Mouse (Mus musculus): ENCODE data around the gene Dhtkd1. TPM values are rescaled to one million over a fixed set of nuclear protein-coding genes. Genes with fewer than 3 reads are reported as not detected.
A peak's percentile ranks its signal among the peaks of the same experiment; 100 is the strongest.
"Not testable (repeated sequence)": the region's sequence is repeated elsewhere in the genome, so short reads cannot be mapped to it uniquely, and the experiment has no call there.

Dhtkd1 gene
- polyA plus RNA-seq (2015; fragmentation: Nextera tagmentation; extraction: Ambion mirVana) = 3.8 and 4.6 TPM in 2 replicates

DNA sequence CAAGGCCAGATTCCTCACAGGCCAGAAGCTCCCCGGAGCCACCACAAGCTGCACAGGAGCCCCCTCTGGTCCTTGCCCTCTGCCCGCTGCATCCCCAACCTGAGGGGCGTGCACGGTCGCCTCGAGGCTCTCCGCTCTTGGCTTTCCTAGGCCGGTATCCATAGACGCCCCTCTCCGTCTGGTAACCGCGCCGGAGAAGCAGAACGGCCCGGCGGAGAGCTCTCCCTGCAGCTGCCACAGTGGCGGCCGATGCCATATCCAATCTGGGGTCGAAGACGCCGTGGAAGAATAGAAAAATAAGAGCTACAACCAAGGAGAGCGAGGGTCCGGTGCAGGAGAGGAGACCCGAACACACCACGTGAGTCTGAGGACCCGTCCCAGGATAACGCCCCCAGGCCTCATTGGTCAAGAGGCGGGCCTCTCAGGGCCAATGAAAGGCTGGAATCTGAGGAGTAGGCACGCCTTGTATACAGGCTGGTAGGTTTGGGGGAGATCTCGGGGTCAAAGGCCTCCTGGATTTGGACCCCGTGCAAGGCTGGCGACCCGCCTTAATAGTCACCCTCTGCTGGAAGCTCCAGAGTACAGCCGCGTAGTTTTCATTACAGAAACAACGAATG, at the start of gene Dhtkd1:
Dhtkd1 (minus strand) TSS at position 377 of the 617 bp plus-strand sequence.
- Histone ChIP-seq H3K9me3 (replicated peaks) (no peaks in the 10 kb centered on the region), H3K4me1 (peaks cover 6% of the 10 kb centered on the region; the same call in 1 of the 2 replicates), H3K4me2 (peak within 1 kb of the TSS; percentile 86), H3K4me3 (replicated peaks) (peak within 1 kb of the TSS; percentile 55), H3K9ac (peak within 1 kb of the TSS; percentile 56), H3K27ac (no peak within 1 kb of the TSS), H3K36me3 (no peaks in the 10 kb centered on the region), H3K27me3 (no peaks in the 10 kb centered on the region)
- peak; percentile 96 for ATAC-seq (replicated peaks; ENCODE audit: low FRiP score)
- WGBS = 1% methylated on average over 36 of the region's 36 CpGs

DNA sequence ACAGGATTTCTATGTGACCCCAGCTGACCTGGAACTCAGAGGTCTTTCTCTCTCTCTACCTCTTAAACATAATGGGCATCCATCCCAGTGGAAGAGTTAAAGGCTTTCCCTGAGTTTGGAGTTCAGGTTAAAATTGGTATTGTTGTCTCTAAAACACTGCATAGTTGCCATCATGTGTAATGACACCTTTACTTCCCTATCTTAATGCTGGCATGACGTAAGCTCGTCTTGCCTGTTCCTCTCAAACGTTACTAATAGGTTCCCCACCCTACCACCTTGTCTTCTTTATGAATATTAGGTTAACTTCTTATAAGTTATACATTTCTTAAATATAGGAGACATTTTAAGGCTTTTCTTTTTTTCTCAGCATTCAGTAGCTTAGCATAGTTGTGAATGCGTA, 34.9 kb upstream of the Dhtkd1 start:
- peaks cover 63% of the 10 kb centered on the region for H3K36me3 ChIP-seq
- WGBS = 95% methylated on average over 4 of the region's 4 CpGs

DNA sequence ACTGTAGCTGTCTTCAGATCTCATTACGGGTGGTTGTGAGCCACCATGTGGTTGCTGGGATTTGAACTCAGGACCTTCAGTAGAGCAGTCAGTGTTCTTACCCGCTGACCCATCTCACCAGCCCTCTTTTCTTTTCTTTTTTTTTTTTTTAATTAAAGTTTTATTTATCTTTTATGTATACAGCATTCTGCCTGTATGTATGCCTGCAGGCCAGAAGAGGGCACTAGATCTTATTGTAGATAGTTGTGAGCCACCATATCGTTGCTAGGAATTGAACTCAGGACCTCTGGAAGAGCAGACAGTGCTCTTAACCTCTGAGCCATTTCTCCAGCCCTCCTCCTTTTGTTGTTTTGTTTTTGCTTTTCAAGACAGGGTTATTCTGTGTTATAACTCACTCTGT, 28.0 kb upstream of the Dhtkd1 start:
- H3K36me3 ChIP-seq = peaks cover 25% of the 10 kb centered on the region
- not testable (repeated sequence) for H3K9ac ChIP-seq; H3K4me2 ChIP-seq; H3K27ac ChIP-seq; H3K4me3 ChIP-seq (replicated peaks); H3K9me3 ChIP-seq (replicated peaks); H3K27me3 ChIP-seq; H3K4me1 ChIP-seq; ATAC-seq (replicated peaks; ENCODE audit: low FRiP score)
- WGBS = 90% methylated on average over 3 of the region's 3 CpGs

More for the DNA sequence above, 34.9 kb upstream of the Dhtkd1 start:
- Histone ChIP-seq H3K27ac (no peak overlapping the region), H3K4me2 (no peak overlapping the region), H3K9me3 (replicated peaks) (no peaks in the 10 kb centered on the region), H3K27me3 (no peaks in the 10 kb centered on the region), H3K9ac (no peak overlapping the region), H3K4me1 (no peaks in the 10 kb centered on the region), H3K4me3 (replicated peaks) (no peak overlapping the region)
- ATAC-seq (replicated peaks; ENCODE audit: low FRiP score) = no peak

DNA sequence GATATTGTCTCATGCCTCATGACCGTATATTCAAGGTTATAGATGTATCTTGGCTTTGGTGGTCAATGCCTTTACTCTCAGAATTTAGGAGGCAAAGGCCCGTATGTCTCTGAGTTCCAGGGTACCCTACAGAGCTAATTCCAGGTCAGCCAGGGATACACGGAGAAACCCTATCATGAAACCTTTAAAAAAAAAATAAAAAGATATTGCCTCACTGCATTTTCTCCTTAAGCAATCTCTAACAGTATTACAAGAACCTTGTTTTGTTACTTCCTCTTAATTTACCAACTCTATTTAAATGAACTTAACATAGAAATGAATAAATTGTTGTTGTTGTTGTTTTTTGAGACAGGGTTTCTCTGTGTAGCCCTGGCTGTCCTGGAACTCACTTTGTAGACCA, 23.4 kb upstream of the Dhtkd1 start:
- Histone ChIP-seq H3K4me3 (replicated peaks) (no peak overlapping the region), H3K27me3 (no peaks in the 10 kb centered on the region), H3K9ac (no peak overlapping the region), H3K9me3 (replicated peaks) (no peaks in the 10 kb centered on the region), H3K4me2 (no peak overlapping the region), H3K4me1 (no peaks in the 10 kb centered on the region), H3K36me3 (peaks cover 41% of the 10 kb centered on the region), H3K27ac (no peak overlapping the region)
- ATAC-seq (replicated peaks; ENCODE audit: low FRiP score) = no peak
- WGBS = 94% methylated on average over 3 of the region's 3 CpGs

DNA sequence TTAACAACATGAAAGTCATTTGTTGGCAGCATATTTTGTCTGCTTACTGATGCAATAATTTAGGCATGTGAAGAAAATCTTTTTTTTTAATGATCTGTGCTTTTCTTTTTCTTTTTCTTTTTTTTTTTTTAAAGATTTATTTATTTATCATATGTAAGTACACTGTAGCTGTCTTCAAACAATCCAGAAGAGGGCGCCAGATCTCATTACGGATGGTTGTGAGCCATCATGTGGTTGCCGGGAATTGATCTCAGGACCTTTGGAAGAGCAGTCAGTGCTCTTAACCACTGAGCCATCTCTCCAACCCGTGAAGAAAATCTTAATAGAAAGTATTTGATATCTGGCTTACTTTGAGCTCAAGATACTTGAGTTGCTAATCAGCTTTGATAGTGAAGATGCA, 21.1 kb upstream of the Dhtkd1 start:
- peaks cover 56% of the 10 kb centered on the region for H3K36me3 ChIP-seq
- not testable (repeated sequence) for H3K4me1 ChIP-seq; H3K27ac ChIP-seq; H3K4me3 ChIP-seq (replicated peaks); H3K9me3 ChIP-seq (replicated peaks); H3K4me2 ChIP-seq; ATAC-seq (replicated peaks; ENCODE audit: low FRiP score); H3K27me3 ChIP-seq; H3K9ac ChIP-seq
- WGBS = 91% methylated on average over 4 of the region's 4 CpGs

DNA sequence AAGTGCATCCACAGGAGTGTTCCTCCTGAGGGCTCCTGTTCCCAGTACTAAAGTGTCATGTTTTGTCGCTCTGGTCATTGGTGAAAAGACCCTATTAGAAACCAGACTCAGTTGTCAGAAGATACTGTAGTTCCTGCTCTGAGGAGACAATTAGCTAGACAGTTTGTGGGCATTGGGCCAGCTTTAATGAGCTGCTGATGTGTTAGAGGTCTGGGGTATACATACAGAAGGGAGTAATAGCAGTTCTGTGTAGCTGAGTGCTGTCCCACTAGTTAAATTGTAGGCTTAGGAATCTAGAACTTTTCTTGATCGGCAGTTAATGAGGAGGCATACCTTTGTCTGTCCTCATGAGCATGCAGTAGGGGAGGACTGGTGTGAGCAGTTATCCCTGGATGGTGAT, 19.7 kb upstream of the Dhtkd1 start:
- no peak overlapping the region for H3K4me2 ChIP-seq
- H3K4me1 ChIP-seq = no peaks in the 10 kb centered on the region
- H3K9ac ChIP-seq = no peak overlapping the region
- no peak for ATAC-seq (replicated peaks; ENCODE audit: low FRiP score)
- no peak overlapping the region for H3K4me3 ChIP-seq (replicated peaks)
- H3K27ac ChIP-seq = no peak overlapping the region
- H3K9me3 ChIP-seq (replicated peaks) = no peaks in the 10 kb centered on the region
- H3K36me3 ChIP-seq = peaks cover 71% of the 10 kb centered on the region
- H3K27me3 ChIP-seq = no peaks in the 10 kb centered on the region
- 90% methylated on average over 2 of the region's 2 CpGs for WGBS

DNA sequence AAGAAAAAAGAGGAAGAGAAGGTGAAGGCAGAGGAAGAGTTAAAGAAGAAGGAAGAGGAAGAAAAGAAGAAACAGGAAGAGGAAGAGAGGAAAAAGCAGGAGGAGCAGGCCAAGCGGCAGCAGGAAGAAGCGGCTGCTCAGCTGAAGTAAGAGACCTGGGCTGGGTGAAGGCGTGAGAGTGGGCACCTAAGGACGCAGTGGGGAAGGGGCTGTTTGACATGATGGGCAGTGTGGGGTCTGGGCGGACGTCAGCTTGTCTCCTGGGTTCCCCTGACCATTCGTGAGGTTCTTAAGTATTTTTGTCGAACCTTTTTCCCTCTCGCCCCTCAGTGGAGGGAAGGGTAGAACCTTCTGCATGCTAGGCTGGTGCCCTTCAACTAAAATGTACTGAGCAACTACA, 15.1 kb upstream of the Dhtkd1 start:
- H3K27ac ChIP-seq = no peak overlapping the region

DNA sequence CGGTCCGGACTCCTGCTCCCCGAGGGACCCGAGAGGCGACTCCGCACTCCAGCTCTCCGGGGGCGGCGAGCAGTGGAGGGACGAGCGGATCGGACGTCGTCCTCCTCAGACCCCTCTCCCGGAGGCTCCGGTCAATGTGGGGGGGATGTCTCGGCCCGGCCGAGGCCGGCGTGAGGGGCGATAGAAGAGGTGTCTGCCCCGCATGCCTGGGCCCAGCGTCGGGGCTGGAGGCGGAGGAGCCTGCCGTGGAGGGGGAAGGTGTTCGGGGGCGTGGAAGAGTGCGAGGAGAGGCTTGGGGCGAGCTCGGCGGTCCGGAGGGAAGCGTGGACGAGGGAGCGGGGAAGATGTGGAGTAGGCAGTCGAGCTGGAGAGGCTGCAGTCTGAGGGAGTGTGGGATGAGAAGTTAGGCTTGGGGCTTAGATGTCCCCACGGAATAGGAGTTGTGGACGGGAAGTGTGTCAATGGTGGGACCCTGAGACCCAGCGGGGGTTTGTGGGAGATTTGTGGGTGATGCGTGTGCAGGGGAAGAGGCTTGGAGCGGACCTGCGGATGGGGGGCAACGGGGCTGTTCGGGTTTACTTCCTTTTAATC, 9.1 kb upstream of the Dhtkd1 start:
- peak overlapping the region; percentile 86 for H3K27ac ChIP-seq
- ATAC-seq (replicated peaks; ENCODE audit: low FRiP score) = no peak; the same call in none of the 2 replicates

More for the DNA sequence above, 15.1 kb upstream of the Dhtkd1 start:
- ATAC-seq (replicated peaks; ENCODE audit: low FRiP score) = no peak
- H3K4me1 ChIP-seq = no peaks in the 10 kb centered on the region
- no peaks in the 10 kb centered on the region for H3K9me3 ChIP-seq (replicated peaks)
- no peak overlapping the region for H3K4me2 ChIP-seq
- WGBS = 92% methylated on average over 9 of the region's 9 CpGs
- no peaks in the 10 kb centered on the region for H3K27me3 ChIP-seq
- peaks cover 49% of the 10 kb centered on the region for H3K36me3 ChIP-seq
- no peak overlapping the region for H3K4me3 ChIP-seq (replicated peaks)
- H3K9ac ChIP-seq = no peak overlapping the region

DNA sequence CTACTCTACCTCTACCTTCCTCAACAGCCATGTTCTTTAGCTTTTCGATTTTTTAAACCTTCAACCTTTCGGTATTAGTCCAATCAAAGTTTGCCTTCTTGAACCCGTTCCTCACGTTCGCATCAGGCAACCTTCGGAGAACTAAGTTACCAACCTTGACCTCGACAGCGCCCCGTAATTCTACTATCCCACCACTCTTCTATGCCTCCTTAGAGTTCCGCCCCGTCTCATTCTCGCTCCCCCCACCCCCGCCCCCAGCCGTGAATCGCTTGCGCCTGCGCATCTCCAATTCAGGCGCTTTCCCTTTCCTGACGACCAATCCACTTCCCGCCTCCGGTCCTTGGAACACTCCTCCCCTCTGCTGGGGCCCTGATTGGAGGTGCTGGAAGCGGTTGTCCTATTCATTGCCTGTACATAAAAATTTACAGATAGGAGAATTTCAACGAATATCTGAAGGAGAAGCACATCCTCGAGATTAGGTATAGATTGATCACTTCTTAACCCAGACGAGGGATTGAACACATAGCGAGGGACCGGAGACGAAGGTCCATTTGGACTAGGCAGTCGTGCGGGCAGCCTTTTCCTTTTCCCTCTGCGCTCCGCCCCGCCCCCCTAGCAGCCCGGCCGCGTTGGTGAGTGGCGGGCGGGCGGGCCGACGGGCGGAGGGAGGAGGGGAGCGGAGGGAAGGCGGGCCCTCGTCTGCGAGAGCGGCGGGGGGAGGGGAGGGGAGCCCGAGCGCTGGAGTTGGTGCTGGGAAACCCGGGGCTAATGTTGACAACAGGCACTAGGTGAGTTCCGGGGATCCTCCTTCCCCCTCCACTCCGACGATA, 8.4 kb upstream of the Dhtkd1 start, which contains the start of gene Upf2:
Upf2 (plus strand) TSS at position 704 of the 830 bp plus-strand sequence.
- no peaks in the 10 kb centered on the region for H3K36me3 ChIP-seq
- H3K4me3 ChIP-seq (replicated peaks) = peak within 1 kb of the TSS; percentile 88
- no peaks in the 10 kb centered on the region for H3K9me3 ChIP-seq (replicated peaks)
- peak; percentile 95 for ATAC-seq (replicated peaks; ENCODE audit: low FRiP score)
- peak within 1 kb of the TSS; percentile 77 for H3K4me2 ChIP-seq
- peak within 1 kb of the TSS; percentile 86 for H3K27ac ChIP-seq
- H3K4me1 ChIP-seq = peaks cover 11% of the 10 kb centered on the region
- H3K9ac ChIP-seq = peak within 1 kb of the TSS; percentile 76
- WGBS = under 1% methylated on average over 38 of the region's 54 CpGs
- H3K27me3 ChIP-seq = no peaks in the 10 kb centered on the region

More for the DNA sequence above, 9.1 kb upstream of the Dhtkd1 start:
- H3K4me1 ChIP-seq = peaks cover 11% of the 10 kb centered on the region
- H3K4me3 ChIP-seq (replicated peaks) = peak overlapping the region; percentile 88
- H3K9ac ChIP-seq = peak overlapping the region; percentile 76
- no peaks in the 10 kb centered on the region for H3K9me3 ChIP-seq (replicated peaks)
- H3K27me3 ChIP-seq = no peaks in the 10 kb centered on the region
- under 1% methylated on average over 46 of the region's 46 CpGs for WGBS
- no peaks in the 10 kb centered on the region for H3K36me3 ChIP-seq
- peak overlapping the region; percentile 77 for H3K4me2 ChIP-seq

DNA sequence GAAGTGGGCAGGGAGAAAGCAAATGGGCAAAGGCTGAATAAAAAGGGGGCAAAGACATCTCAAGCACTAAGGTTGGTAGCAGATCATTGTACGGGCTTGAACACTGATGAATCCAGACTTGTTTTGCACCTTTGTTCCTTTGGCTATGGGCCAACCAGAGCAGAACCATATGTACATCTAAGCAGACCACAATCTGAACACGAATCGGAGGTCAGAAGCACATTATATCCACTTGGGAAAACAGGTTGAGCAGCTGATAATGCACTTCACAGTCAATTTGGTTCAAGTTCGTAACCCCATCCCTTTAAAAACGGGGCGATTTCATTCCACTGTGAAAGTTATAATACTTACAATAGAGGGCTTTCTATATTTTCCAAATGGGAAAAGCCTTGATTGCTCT, 7.7 kb upstream of the Dhtkd1 start:
- 5% methylated on average over 6 of the region's 6 CpGs for WGBS
- peak overlapping the region; percentile 88 for H3K4me3 ChIP-seq (replicated peaks)
- peak overlapping the region; percentile 58 for H3K9ac ChIP-seq
- H3K9me3 ChIP-seq (replicated peaks) = no peaks in the 10 kb centered on the region
- H3K4me1 ChIP-seq = peaks cover 11% of the 10 kb centered on the region
- H3K4me2 ChIP-seq = peak overlapping the region; percentile 77
- no peaks in the 10 kb centered on the region for H3K36me3 ChIP-seq
- peak overlapping the region; percentile 86 for H3K27ac ChIP-seq
- no peaks in the 10 kb centered on the region for H3K27me3 ChIP-seq
- ATAC-seq (replicated peaks; ENCODE audit: low FRiP score) = no peak

DNA sequence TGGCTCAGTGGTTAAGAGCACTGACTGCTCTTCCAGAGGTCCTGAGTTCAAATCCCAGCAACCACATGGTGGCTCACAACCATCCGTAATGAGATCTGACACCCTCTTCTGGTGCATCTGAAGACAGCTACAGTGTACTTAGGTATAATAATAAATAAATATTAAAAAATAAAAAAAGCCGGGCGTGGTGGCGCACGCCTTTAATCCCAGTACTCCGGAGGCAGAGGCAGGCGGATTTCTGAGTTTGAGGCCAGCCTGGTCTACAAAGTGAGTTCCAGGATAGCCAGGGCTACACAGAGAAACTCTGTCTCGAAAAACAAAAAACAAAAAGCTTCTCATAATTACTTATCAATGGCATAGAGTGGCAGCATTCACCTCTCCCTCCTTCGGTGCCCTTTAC, 7.2 kb upstream of the Dhtkd1 start:
- not testable (repeated sequence) for H3K27me3 ChIP-seq; ATAC-seq (replicated peaks; ENCODE audit: low FRiP score); H3K36me3 ChIP-seq; H3K9me3 ChIP-seq (replicated peaks)
- Histone ChIP-seq H3K9ac (peak overlapping the region; percentile 58; the same call in 1 of the 2 replicates), H3K4me1 (peaks cover 11% of the 10 kb centered on the region), H3K4me3 (replicated peaks) (peak overlapping the region; percentile 88), H3K4me2 (peak overlapping the region; percentile 77), H3K27ac (peak overlapping the region; percentile 86)
- 96% methylated on average over 9 of the region's 9 CpGs for WGBS

DNA sequence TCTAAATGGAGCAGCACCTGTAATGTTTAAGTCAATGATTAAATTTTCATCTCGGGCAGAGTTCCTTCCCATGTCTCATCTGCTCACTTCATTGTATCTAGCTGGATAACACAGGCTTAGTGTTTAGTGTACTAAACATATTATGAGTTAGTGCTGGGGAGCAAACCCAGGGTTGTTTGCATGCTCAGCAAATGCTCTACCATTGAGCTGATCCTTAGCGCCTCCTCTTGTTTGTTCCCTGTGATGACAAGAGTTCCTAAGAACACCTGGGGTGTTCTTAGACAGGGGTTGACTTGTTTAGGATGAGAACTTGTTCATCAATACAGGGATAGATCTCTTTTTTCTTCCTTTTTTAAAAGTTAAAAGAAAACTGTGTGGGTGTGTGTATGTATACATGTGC, 6.4 kb upstream of the Dhtkd1 start:
- ATAC-seq (replicated peaks; ENCODE audit: low FRiP score) = no peak
- H3K27ac ChIP-seq = no peak overlapping the region
- H3K9me3 ChIP-seq (replicated peaks) = no peaks in the 10 kb centered on the region
- no peaks in the 10 kb centered on the region for H3K27me3 ChIP-seq
- H3K4me2 ChIP-seq = no peak overlapping the region
- WGBS = 85% methylated on average over 2 of the region's 2 CpGs
- H3K9ac ChIP-seq = no peak overlapping the region
- H3K4me1 ChIP-seq = peaks cover 11% of the 10 kb centered on the region
- H3K4me3 ChIP-seq (replicated peaks) = no peak overlapping the region
- H3K36me3 ChIP-seq = no peaks in the 10 kb centered on the region
